Mouse (Mus musculus) CH12.LX (cell line): ENCODE results near the gene Rgs19. TPM values are rescaled to one million over a fixed set of nuclear protein-coding genes. Genes with fewer than 3 reads are reported as not detected.

ENCODE experiments used
- DNase-seq: peaks from one replicate; pipeline ENCODE4 v3.0.0-alpha.2; 2013; ENCODE audit errors: extremely low read depth
- H3K27ac ChIP-seq: 2 replicates; pipeline ENCODE4 v1.5.1; 2012; ENCODE audit warnings: low read depth, mild to moderate bottlenecking, control low read depth, moderate library complexity; ENCODE audit not compliant: insufficient read depth
- H3K27me3 ChIP-seq: replicated peaks from 2 replicates; pipeline ENCODE3; 2012; ENCODE audit warnings: inconsistent platforms
- H3K36me3 ChIP-seq, 2 experiments: replicated peaks in 1 of 2; 2 replicates each; pipeline versions ENCODE3 to v1.6.1; 2012; ENCODE audit warnings: inconsistent platforms in 1 of 2, low read length in 1 of 2, mild to moderate bottlenecking in 1 of 2, mixed read lengths in 1 of 2, moderate library complexity in 1 of 2; ENCODE audit not compliant: control insufficient read depth in 1 of 2, insufficient read depth in 1 of 2
- H3K4me1 ChIP-seq, 2 experiments: 2 replicates each; pipeline ENCODE4 v1.6.1; 2012; ENCODE audit warnings: inconsistent platforms in 1 of 2, moderate library complexity in 1 of 2; ENCODE audit not compliant: insufficient read depth in 2 of 2, control insufficient read depth in 1 of 2
- H3K4me2 ChIP-seq: 2 replicates; pipeline ENCODE4 v1.6.1; 2012; ENCODE audit warnings: low read depth, mild to moderate bottlenecking, control low read depth; ENCODE audit not compliant: poor library complexity, insufficient read depth, severe bottlenecking
- H3K4me3 ChIP-seq, 3 experiments: fragments of 150-350 bp in 1 of 3; sonication (generic) in 1 of 3; replicated peaks in 1 of 3; 2 replicates each; pipeline versions ENCODE3 to v1.5.1; 2011 to 2012; ENCODE audit warnings: low read depth in 2 of 3, low read length in 2 of 3, mild to moderate bottlenecking in 2 of 3, moderate library complexity in 2 of 3, control low read depth in 1 of 3, improper control_type of control experiment in 1 of 3, inconsistent platforms in 1 of 3, mixed read lengths in 1 of 3; ENCODE audit not compliant: poor library complexity in 1 of 3
- H3K79me2 ChIP-seq: replicated peaks from 2 replicates; pipeline ENCODE4 v1.6.1; 2012; ENCODE audit warnings: mild to moderate bottlenecking, moderate library complexity; ENCODE audit not compliant: control insufficient read depth, poor library complexity, insufficient read depth, severe bottlenecking; ENCODE audit errors: extremely low read depth
- H3K9ac ChIP-seq: 2 replicates; pipeline ENCODE4 v1.6.1; 2012; ENCODE audit warnings: low read depth, mild to moderate bottlenecking, control low read depth, moderate library complexity; ENCODE audit not compliant: insufficient read depth
- H3K9me3 ChIP-seq: replicated peaks from 2 replicates; pipeline ENCODE3; 2012; ENCODE audit warnings: low read length, inconsistent platforms, mixed read lengths
- BHLHE40 ChIP-seq: IDR thresholded peaks from 2 replicates; pipeline ENCODE4 v1.6.1; 2011; ENCODE audit warnings: mild to moderate bottlenecking, low read depth, low read length, improper control_type of control experiment
- CHD1 ChIP-seq: IDR thresholded peaks from 2 replicates; pipeline ENCODE4 v1.6.1; 2012; ENCODE audit warnings: low read depth, low read length, improper control_type of control experiment, inconsistent platforms
- CTCF ChIP-seq, 2 experiments: IDR thresholded peaks in 1 of 2; conservative IDR thresholded peaks in 1 of 2; 2 replicates each; pipeline ENCODE4 v1.5.1; 2011 to 2012; ENCODE audit warnings: low read depth in 2 of 2, low read length in 2 of 2, improper control_type of control experiment in 1 of 2, inconsistent platforms in 1 of 2, mild to moderate bottlenecking in 1 of 2, moderate library complexity in 1 of 2
- ETS1 ChIP-seq: conservative IDR thresholded peaks from 2 replicates; pipeline ENCODE4 v1.6.1; 2012; ENCODE audit warnings: low read depth, mild to moderate bottlenecking, inconsistent platforms, low read length, improper control_type of control experiment, moderate library complexity
- HCFC1 ChIP-seq: IDR thresholded peaks from 2 replicates; pipeline ENCODE4 v1.6.1; 2012; ENCODE audit warnings: low read depth, mild to moderate bottlenecking, inconsistent platforms, low read length, improper control_type of control experiment
- JUN ChIP-seq: IDR thresholded peaks from 2 replicates; pipeline ENCODE4 v1.6.1; 2011; ENCODE audit warnings: low read depth, mild to moderate bottlenecking, low read length, improper control_type of control experiment, moderate library complexity; ENCODE audit not compliant: insufficient read depth
- JUND ChIP-seq: conservative IDR thresholded peaks from 2 replicates; pipeline ENCODE4 v1.6.1; 2011; ENCODE audit warnings: low read depth, low read length, improper control_type of control experiment
- MAFK ChIP-seq: IDR thresholded peaks from 2 replicates; pipeline ENCODE4 v1.6.1; 2011; ENCODE audit warnings: low read length, improper control_type of control experiment; ENCODE audit not compliant: insufficient replicate concordance
- MEF2A ChIP-seq: IDR thresholded peaks from 2 replicates; pipeline ENCODE4 v1.6.1; 2014; ENCODE audit warnings: low read depth, mild to moderate bottlenecking, inconsistent platforms, low read length, improper control_type of control experiment, borderline replicate concordance
- MXI1 ChIP-seq: IDR thresholded peaks from 2 replicates; pipeline ENCODE4 v1.6.1; 2011; ENCODE audit warnings: mild to moderate bottlenecking, low read depth, low read length, improper control_type of control experiment
- NRF1 ChIP-seq: IDR thresholded peaks from 2 replicates; pipeline ENCODE4 v1.6.1; 2014; ENCODE audit warnings: low read depth, mild to moderate bottlenecking, inconsistent platforms, low read length, improper control_type of control experiment, moderate library complexity
- PAX5 ChIP-seq: IDR thresholded peaks from 2 replicates; pipeline ENCODE4 v1.6.1; 2012; ENCODE audit warnings: low read length, inconsistent platforms, mixed read lengths
- POLR2A ChIP-seq: IDR thresholded peaks from 2 replicates; pipeline ENCODE4 v1.6.1; 2011; ENCODE audit warnings: low read depth, mild to moderate bottlenecking, improper control_type of control experiment, low read length
- POLR2AphosphoS2 ChIP-seq: IDR thresholded peaks from 2 replicates; pipeline ENCODE4 v1.6.1; 2011; ENCODE audit warnings: low read depth, low read length, improper control_type of control experiment
- RAD21 ChIP-seq: IDR thresholded peaks from 2 replicates; pipeline ENCODE4 v1.6.1; 2011; ENCODE audit warnings: low read depth, mild to moderate bottlenecking, low read length, improper control_type of control experiment, moderate library complexity
- SIN3A ChIP-seq: IDR thresholded peaks from 2 replicates; pipeline ENCODE4 v1.6.1; 2012; ENCODE audit warnings: low read length, improper control_type of control experiment, inconsistent platforms
- TBP ChIP-seq: conservative IDR thresholded peaks from 2 replicates; pipeline ENCODE4 v1.6.1; 2011; ENCODE audit warnings: low read depth, low read length, improper control_type of control experiment
- UBTF ChIP-seq: IDR thresholded peaks from 2 replicates; pipeline ENCODE4 v1.6.1; 2012; ENCODE audit warnings: low read depth, mild to moderate bottlenecking, inconsistent platforms, low read length, improper control_type of control experiment, moderate library complexity
- USF2 ChIP-seq: conservative IDR thresholded peaks from 2 replicates; pipeline ENCODE4 v1.6.1; 2011; ENCODE audit warnings: low read depth, low read length, improper control_type of control experiment
- ZC3H11A ChIP-seq: IDR thresholded peaks from 2 replicates; pipeline ENCODE4 v1.6.1; 2012; ENCODE audit warnings: low read depth, mild to moderate bottlenecking, inconsistent platforms, low read length, improper control_type of control experiment
- ZMIZ1 ChIP-seq: IDR thresholded peaks from 2 replicates; pipeline ENCODE4 v1.6.1; 2012; ENCODE audit warnings: low read depth, mild to moderate bottlenecking, inconsistent platforms, low read length, improper control_type of control experiment
- ZNF384 ChIP-seq: IDR thresholded peaks from 2 replicates; pipeline ENCODE4 v1.6.1; 2012; ENCODE audit warnings: low read depth, low read length, improper control_type of control experiment, inconsistent platforms
- dilution Hi-C: fragments of 300-500 bp; cut with MboI; formaldehyde crosslinking; loops from 2 replicates; pipeline ENCODE4 v1.14.3; 2020; ENCODE audit warnings: low sequenced_read_pairs; ENCODE audit not compliant: extremely low pct_unique_long_range_greater_than_20kb, extremely low pct_ligation_motif_present
- in situ Hi-C: fragments of 300-500 bp; cut with MboI; formaldehyde crosslinking; loops from 3 replicates; pipeline ENCODE4 v1.14.3; 2019; ENCODE audit warnings: low sequenced_read_pairs, low pct_ligation_motif_present, low pct_unique_long_range_greater_than_20kb, mixed read lengths
- polyA plus RNA-seq: library from polyadenylated mRNA; unstranded; fragments of >175 nt; gene quantifications from 2 replicates; pipeline ENCODE4 v1.2.1, GENCODE M21; 2012; ENCODE audit warnings: low read depth; ENCODE audit not compliant: insufficient read length
- total RNA-seq, 2 experiments: library from RNA; depleted of rRNA; stranded (reverse); fragments of 300-350 nt in 1 of 2; fragments of >200 nt in 1 of 2; gene quantifications; 2 replicates each; pipeline ENCODE4 v1.2.3; 2012 to 2014

Gene Rgs19
- total and polyA plus RNA-seq, 3 experiments = 50.2 to 159 (median 67.0) TPM

DNA sequence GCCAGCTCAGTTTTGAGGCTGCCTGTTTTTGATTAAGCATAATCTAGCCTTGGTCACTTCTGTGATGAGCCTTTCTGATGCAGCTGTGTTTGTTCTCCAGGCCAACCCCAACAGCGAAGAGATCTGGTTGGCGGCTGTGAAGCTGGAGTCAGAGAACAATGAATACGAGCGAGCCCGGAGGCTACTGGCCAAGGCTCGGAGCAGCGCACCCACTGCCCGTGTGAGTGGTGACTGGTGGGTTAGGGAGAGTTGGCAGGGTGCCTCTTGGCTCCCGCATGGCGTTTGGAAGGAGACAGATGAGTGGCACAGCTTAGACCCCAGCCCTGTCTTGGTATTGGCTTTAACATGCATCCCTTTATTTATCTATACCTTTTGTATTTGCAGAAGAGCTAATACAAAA, 44.9 kb downstream of the Rgs19 start (continued):
- TF ChIP-seq CTCF (conservative IDR thresholded peaks at IDR 0.05 in 1 of 2, IDR thresholded peaks at IDR 0.05 in 1 of 2; ENCODE audit: low read depth in 2 of 2, low read length in 2 of 2) (no peak), MEF2A (no peak), JUN (no peak)

DNA sequence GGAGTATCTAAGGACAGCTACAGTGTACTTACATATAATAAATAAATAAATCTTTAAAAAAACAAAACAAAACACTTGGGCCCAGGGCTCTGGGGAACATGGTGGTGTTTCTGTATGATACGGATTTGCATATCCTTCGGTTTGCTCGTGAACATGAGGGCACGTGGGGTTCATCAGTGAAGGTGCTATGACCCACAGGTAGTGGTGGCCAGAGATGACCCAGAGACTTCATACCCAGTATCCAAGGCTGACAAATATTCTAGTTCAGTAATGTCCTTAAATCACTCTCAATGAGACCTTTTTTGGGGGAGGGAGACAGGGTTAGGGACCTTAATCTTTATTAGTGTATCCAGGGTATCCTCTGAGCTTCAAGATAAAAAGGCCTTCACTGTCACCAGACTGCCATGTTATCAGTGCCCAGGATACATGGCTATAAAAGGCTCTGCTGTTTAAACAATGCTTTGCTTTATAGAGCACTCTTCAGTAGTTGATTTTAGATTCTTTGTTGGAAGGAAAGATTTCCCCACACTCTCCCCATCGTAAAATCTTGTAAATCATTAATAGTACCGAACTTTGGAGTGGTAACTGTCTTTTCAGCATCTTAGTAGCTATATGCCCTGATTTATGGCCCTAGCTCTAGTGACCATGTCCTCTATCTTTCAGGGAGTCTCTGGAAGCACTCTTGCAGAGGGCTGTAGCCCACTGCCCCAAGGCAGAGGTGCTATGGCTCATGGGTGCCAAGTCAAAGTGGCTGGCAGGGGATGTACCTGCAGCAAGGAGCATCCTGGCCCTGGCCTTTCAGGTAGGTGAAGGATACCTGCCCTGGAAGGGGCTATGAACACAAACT, 46.9 kb downstream of the Rgs19 start:
- no peaks in the 10 kb centered on the region for H3K27me3 ChIP-seq
- DNase-seq = no peak
- no peaks in the 10 kb centered on the region for H3K79me2 ChIP-seq
- peaks cover 61 to 87% of the 10 kb centered on the region in 2 experiments for H3K36me3 ChIP-seq
- H3K4me3 ChIP-seq = no peak overlapping the region
- H3K9ac ChIP-seq = no peak overlapping the region
- dilution Hi-C loops (no loop called here), in situ Hi-C loops (no loop called here)
- H3K27ac ChIP-seq = no peak overlapping the region
- H3K4me1 ChIP-seq = peaks cover 0 to 5% of the 10 kb centered on the region in 2 experiments; a peak in 1 of 4 replicates
- no peak for TF ChIP-seq TBP
- no peak for TF ChIP-seq CHD1
- no peak for TF ChIP-seq CTCF (conservative IDR thresholded peaks at IDR 0.05 in 1 of 2, IDR thresholded peaks at IDR 0.05 in 1 of 2; ENCODE audit: low read depth in 2 of 2, low read length in 2 of 2)
- no peak overlapping the region for H3K4me2 ChIP-seq
- H3K9me3 ChIP-seq = no peaks in the 10 kb centered on the region

- no peak for DNase-seq
- in situ Hi-C loops = no loop called here
- dilution Hi-C loops = no loop called here
- Histone ChIP-seq H3K9me3 (no peaks in the 10 kb centered on the region), H3K4me3 (no peak overlapping the region), H3K27ac (no peak overlapping the region), H3K9ac (no peak overlapping the region), H3K4me2 (no peak overlapping the region), H3K27me3 (no peaks in the 10 kb centered on the region), H3K4me1 (peaks cover 0 to 10% of the 10 kb centered on the region in 2 experiments; a peak in 2 of 4 replicates), H3K36me3 (peaks cover 61 to 89% of the 10 kb centered on the region in 2 experiments), H3K79me2 (no peaks in the 10 kb centered on the region)
- no peak for TF ChIP-seq ZC3H11A
- no peak for TF ChIP-seq PAX5
- TF ChIP-seq MAFK = no peak
- no peak for TF ChIP-seq JUND
- TF ChIP-seq POLR2A = no peak
- no peak for TF ChIP-seq ZNF384
- no peak for TF ChIP-seq POLR2AphosphoS2
- no peak for TF ChIP-seq ZMIZ1
- no peak for TF ChIP-seq HCFC1
- no peak for TF ChIP-seq USF2
- TF ChIP-seq NRF1 = no peak
- TF ChIP-seq SIN3A = no peak
- TF ChIP-seq CTCF (conservative IDR thresholded peaks at IDR 0.05 in 1 of 2, IDR thresholded peaks at IDR 0.05 in 1 of 2; ENCODE audit: low read depth in 2 of 2, low read length in 2 of 2) = no peak
- no peak for TF ChIP-seq ETS1
- no peak for TF ChIP-seq UBTF
- TF ChIP-seq RAD21 = no peak
- TF ChIP-seq MXI1 = no peak
- no peak for TF ChIP-seq BHLHE40
- no peak for TF ChIP-seq TBP
Observed at GRCm38 (mm10) chr2:181645666-181646065, 48.1 kb downstream of the Rgs19 start.
